Mouse (Mus musculus): ENCODE measurements around the gene Dyx1c1. TPM values are rescaled to one million over a fixed set of nuclear protein-coding genes. Genes with fewer than 3 reads are reported as not detected.

Dyx1c1 gene
- total RNA-seq (2015; ENCODE audit: low replicate concordance): not detected in 2 replicates
- total RNA-seq (2017; ENCODE audit: low replicate concordance): not detected in 2 replicates

- no peak for ATAC-seq (replicated peaks; ENCODE audit: low FRiP score, poor library complexity, severe bottlenecking)
These were observed at the start of gene Dyx1c1, which contains the start of gene Gm44503 for GRCm38 (mm10) chr9:72958521-72959450. TSS of gene Dyx1c1 (plus strand) at chr9:72958785. TSS of gene Gm44503 (plus strand) at chr9:72958852.

- ATAC-seq (replicated peaks; ENCODE audit: low FRiP score, poor library complexity, severe bottlenecking): no peak
These were observed 47.2 kb upstream of the Dyx1c1 start for GRCm38 (mm10) chr9:72911381-72911780.

DNA sequence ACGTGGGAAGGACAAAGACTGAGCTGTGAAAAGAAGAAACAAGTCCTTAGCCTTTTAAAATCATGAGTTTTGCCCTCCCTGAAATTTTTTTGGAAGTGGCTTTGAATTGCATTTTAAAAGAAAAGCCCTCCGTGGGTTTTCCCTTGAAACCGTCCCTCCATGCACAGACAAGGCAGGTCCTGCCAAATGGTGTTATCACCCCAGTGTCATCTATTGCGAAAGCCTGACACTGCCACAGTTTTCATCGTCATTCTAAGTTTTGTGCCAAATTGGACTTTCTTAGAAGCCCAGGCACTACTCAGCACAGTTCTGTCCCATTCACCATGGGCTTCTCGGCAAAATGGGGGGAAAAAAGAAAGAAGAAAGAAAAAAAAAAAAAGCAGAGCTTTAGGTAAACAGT, 45.0 kb upstream of the Dyx1c1 start:
- no peak for ATAC-seq (replicated peaks; ENCODE audit: low FRiP score, poor library complexity, severe bottlenecking)

DNA sequence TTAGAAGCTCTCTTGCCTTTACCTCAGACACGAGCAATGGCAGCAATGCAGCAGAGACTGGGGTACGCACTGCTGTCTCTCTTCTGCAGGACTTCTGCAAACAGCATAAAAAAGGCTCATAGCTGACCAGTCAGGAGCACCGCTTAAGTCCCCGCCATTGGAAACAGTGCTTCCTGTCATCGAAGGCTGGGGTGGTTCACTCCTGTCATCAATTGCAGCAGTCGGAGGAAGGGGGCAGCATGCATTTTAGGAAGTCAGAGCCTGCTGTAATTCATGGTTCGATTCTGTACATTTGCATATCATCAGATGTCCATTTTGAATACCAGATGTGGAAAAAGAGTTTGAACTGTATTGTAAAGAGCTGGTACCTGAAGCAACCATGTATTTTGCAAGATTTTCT, 42.9 kb upstream of the Dyx1c1 start:
- ATAC-seq (replicated peaks; ENCODE audit: low FRiP score, poor library complexity, severe bottlenecking): no peak

DNA sequence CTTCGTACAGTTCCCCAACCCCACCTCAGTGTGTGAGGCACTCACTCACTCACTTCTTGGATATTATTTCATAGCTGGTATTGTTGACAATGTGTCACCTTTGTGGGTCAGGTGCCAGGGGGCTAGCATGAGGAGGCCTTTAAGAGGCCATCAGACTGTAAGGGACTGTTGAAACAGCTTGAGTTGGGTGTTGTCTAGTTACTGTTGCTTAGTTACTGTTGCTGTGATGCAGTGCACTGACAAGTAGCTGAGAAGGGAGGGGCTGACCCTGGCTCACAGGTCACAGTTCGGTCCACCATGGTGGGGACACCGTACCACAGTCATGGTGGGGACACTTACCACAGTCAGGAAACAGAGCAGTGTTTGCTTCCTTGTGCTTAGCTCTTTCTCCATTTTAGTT, 35.5 kb upstream of the Dyx1c1 start:
- ATAC-seq (replicated peaks; ENCODE audit: low FRiP score, poor library complexity, severe bottlenecking): no peak

DNA sequence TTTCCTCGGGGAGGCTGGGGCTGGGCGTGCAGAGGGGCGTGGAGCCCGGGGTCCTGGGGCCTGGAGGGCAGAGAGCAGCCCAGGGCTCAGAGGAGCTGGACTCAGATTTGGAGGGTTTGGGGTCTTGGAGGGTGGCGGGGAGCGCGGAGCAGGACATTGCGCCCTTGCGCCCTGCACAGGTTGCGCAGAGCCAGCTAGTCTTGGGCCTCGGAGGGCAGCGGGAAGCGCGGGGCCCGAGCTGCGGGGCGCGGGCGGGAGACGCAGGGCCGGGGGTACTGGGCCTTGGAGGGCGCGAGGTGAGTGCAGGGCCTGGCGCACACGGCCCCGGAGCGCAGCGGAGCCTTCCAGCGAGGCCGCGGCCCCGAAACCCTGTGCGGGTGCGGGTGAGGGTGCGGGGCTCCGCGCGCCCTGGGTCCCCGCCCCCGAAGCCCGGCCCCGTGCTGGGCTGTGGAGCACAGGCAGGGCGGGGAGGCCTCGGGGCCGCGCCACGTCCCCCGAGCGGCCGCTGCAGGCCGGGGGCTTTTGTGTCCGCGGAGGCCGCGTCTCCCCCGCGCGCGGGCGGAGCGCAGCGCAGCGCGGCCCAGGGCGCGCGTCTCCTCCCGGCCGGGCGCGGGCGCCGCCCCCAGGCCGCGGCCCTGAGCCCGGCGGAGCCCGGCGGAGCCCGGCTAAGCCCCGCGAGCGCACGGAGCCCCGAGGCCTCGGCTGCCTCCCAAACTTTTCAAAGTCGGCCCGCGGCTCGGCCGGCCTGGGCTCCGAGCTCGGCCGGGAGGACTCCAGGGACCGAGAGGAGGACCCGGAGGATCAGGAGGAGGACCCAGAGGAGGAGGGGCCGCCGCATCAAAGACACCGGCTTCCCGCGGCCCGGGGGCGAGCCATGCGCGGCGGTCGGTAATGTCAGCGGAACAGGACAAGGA, 33.3 kb upstream of the Dyx1c1 start, which contains the start of gene Pygo1:
Gene Pygo1, plus strand, starts transcription at position 625 of the 914 bp plus-strand sequence.
- ATAC-seq (replicated peaks; ENCODE audit: low FRiP score, poor library complexity, severe bottlenecking): no peak

GRCm38 (mm10) chr9:72925935-72926258, 32.7 kb upstream of the Dyx1c1 start:
- no peak for ATAC-seq (replicated peaks; ENCODE audit: low FRiP score, poor library complexity, severe bottlenecking)

DNA sequence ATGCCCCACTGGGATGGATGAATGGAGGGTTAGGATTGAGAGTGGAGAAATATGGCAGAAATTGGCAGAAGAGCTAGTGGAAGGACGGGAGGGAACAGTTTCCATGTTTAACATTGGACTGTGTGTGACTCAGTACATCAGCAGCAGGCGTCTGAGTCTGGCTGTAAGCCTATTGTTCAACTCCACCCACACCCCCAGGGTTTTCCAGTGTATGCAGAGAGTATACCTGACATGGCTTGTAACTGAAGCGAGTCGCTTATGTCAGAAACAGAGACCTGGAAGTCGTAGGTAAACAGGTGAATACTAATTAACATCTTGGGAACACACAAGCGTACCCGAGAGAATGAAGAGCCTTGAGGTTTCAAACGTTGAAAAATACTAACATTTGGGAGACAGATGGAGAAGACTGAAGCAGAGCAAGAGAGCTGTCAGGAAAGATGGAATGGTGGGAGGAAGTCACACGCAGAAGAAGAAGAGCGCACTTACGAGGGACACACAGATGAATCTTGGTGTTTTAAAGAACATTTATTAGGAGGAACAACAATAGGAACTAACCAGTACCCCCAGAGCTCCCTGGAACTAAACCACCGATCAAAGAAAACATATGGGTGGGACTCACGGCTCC, 27.3 kb upstream of the Dyx1c1 start:
- no peak for ATAC-seq (replicated peaks; ENCODE audit: low FRiP score, poor library complexity, severe bottlenecking)

DNA sequence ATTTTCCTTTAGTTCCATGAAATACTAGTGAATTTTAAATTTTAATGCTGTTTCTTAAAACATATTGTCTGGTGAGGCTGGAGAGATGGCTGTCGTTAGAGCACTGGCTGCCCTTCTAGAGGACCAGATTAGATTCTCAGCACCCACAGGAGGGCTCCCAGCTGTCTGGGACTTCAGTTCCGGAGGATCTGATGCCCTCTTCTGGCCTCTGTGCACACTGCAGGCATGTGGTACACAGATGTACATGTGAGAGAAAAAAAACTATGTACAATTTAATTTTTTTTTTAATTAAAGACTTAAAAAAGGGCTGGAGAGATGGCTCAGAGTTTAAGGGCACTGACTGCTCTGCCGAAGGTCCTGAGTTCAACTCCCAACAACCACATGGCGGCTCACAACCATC, 23.3 kb upstream of the Dyx1c1 start:
- no peak for ATAC-seq (replicated peaks; ENCODE audit: low FRiP score, poor library complexity, severe bottlenecking)

- no peak for ATAC-seq (replicated peaks; ENCODE audit: low FRiP score, poor library complexity, severe bottlenecking)
These were observed 22.3 kb upstream of the Dyx1c1 start for GRCm38 (mm10) chr9:72936301-72936700.

- ATAC-seq (replicated peaks; ENCODE audit: low FRiP score, poor library complexity, severe bottlenecking): no peak
These were observed 15.2 kb upstream of the Dyx1c1 start for GRCm38 (mm10) chr9:72943424-72943823.

DNA sequence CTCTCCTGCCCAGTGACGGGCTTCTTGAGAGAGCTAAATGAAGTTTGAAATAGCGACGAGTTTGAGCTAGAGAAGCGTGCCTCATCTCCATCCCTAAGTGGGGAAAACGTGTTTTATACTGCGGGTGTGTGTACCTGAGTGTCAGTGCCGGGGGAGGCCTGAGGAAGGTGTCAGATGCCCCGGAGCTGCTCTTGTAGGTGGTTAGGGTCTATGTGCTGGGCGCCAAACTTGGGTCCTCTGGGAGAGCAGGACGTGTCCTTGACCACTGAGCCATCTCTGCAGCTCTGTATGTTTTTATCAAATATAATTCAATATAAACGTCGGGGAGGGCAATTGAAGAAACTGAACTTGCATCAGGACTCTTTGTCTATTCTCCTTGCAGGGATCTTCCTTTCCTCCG, 14.3 kb upstream of the Dyx1c1 start:
- ATAC-seq (replicated peaks; ENCODE audit: low FRiP score, poor library complexity, severe bottlenecking): no peak

- no peak for ATAC-seq (replicated peaks; ENCODE audit: low FRiP score, poor library complexity, severe bottlenecking)
These were observed 11.6 kb upstream of the Dyx1c1 start for GRCm38 (mm10) chr9:72947010-72947409.

DNA sequence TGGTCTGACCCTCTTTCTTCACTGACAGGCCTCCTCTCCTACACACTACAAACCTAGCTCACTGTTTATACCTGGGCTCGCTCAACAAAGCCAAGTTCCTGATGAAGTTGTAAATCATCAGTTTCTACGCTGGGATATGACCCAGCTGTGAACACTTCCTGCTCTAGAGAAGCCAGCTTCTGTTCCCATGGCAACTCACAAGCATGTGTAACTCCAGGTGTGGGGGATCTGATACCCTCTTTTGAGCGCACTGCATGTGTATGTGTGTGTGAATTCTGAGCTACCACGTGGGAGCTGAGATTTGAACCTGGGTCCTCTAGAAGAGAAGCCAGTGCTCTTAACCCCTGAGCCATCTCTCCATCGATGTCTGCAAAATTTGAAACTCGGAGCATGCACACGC, 9.0 kb upstream of the Dyx1c1 start:
- ATAC-seq (replicated peaks; ENCODE audit: low FRiP score, poor library complexity, severe bottlenecking): no peak

DNA sequence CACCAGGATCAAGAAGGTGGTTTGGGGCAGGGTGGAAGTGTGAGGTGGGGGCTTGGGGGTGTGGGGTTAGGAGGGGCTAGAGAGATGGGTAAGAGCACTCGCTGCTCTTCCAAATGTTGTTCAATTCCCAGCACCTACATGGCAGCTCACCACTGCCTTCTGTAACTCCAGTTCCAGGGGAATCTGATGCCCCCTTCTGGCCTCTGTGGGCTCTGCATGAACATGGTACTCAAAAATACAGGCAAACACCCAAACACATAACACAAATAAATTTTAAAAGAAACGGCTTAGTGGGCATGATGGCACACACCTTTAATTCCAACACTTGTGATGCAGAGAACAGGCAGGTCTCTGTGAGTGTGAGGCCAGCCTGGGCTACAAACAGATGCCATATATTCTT, 3.8 kb upstream of the Dyx1c1 start:
- ATAC-seq (replicated peaks; ENCODE audit: low FRiP score, poor library complexity, severe bottlenecking): no peak

GRCm38 (mm10) chr9:72955546-72955945, 3.0 kb upstream of the Dyx1c1 start:
- ATAC-seq (replicated peaks; ENCODE audit: low FRiP score, poor library complexity, severe bottlenecking): peak; percentile 51; the same call in 1 of the 2 replicates

DNA sequence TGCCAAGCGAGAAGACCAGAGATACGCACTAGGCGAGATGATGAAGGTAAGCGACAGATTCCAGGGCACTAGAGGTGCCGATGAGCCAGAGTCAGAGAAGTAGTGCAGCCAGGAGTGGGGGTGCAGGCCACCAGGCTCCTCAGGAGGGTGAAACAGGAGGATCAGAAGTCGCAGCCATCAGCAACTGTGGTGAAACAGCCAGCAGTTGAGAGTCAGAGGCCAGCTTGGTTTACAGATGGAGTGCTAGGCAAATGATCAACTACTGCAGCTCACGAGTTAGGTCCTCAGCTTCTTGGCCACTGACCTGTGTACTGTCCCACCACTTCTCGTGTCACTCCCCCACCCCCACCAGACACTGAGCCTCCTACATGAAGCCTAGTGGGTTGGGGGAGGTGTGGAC, 2.8 kb downstream of the Dyx1c1 start:
- ATAC-seq (replicated peaks; ENCODE audit: low FRiP score, poor library complexity, severe bottlenecking): no peak

DNA sequence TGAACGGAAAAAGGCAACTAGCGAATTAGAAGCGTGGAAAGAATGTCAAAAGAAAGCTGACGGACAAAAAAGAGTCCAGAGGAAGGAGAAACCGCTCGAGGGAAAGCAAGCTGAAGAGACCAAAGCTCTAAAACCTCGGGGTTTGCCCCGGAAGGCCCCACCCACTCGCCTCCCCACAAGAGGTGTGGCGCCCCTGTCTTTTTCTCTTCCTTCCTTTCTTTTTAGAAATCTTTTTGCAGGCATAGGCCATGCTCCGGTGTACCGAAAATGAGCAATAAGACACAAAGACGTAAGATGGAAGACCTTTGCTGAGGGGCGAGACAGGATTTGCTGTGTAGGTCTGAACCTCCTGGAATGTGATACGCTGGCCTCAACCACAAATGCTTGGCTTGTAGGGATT, 3.4 kb downstream of the Dyx1c1 start:
- no peak for ATAC-seq (replicated peaks; ENCODE audit: low FRiP score, poor library complexity, severe bottlenecking)

- ATAC-seq (replicated peaks; ENCODE audit: low FRiP score, poor library complexity, severe bottlenecking): no peak
These were observed 9.9 kb downstream of the Dyx1c1 start for GRCm38 (mm10) chr9:72968349-72969061.

Data from erythroid progenitor cell, adult 5-6 weeks (primary cell).